Mouse (Mus musculus) 3134 (cell line): ENCODE measurements around the gene Ino80d.

ENCODE experiments used
- DNase-seq: peaks from one replicate; pipeline ENCODE4 v3.0.0-alpha.2; 2011; ENCODE audit warnings: low spot score; ENCODE audit not compliant: insufficient read length; ENCODE audit errors: extremely low read depth

Ino80d gene

GRCm38 (mm10) chr1:63107614-63108327, 6.7 kb downstream of the Ino80d start:
- no peak for DNase-seq

GRCm38 (mm10) chr1:63102758-63103451, 11.6 kb downstream of the Ino80d start:
- no peak for DNase-seq

- no peak for DNase-seq
Measured at GRCm38 (mm10) chr1:63100196-63100595, 14.3 kb downstream of the Ino80d start.

GRCm38 (mm10) chr1:63098831-63099230, 15.6 kb downstream of the Ino80d start:
- no peak for DNase-seq

GRCm38 (mm10) chr1:63096071-63096470, 18.4 kb downstream of the Ino80d start:
- DNase-seq = no peak

- no peak for DNase-seq
Measured at GRCm38 (mm10) chr1:63089795-63090194, 24.7 kb downstream of the Ino80d start.

GRCm38 (mm10) chr1:63088614-63089013, 25.9 kb downstream of the Ino80d start:
- no peak for DNase-seq

- DNase-seq = no peak
Measured at GRCm38 (mm10) chr1:63080277-63080676, 34.2 kb downstream of the Ino80d start.

- no peak for DNase-seq
Measured at GRCm38 (mm10) chr1:63076383-63076782, 38.1 kb downstream of the Ino80d start.

GRCm38 (mm10) chr1:63071379-63071778, 43.1 kb downstream of the Ino80d start:
- DNase-seq = no peak

GRCm38 (mm10) chr1:63058361-63058760, 56.1 kb downstream of the Ino80d start:
- no peak for DNase-seq

- no peak for DNase-seq
Measured at GRCm38 (mm10) chr1:63057849-63058248, 56.6 kb downstream of the Ino80d start.

- DNase-seq = no peak
Measured at GRCm38 (mm10) chr1:63057318-63057717, 57.1 kb downstream of the Ino80d start.

GRCm38 (mm10) chr1:63055386-63055785, 59.1 kb downstream of the Ino80d start:
- DNase-seq = no peak

GRCm38 (mm10) chr1:63050866-63051265, 63.6 kb downstream of the Ino80d start:
- no peak for DNase-seq

GRCm38 (mm10) chr1:63049977-63050376, 64.5 kb downstream of the Ino80d start:
- DNase-seq = no peak

GRCm38 (mm10) chr1:63047983-63048382, 66.5 kb downstream of the Ino80d start:
- no peak for DNase-seq

- no peak for DNase-seq
Measured at GRCm38 (mm10) chr1:63032929-63033328, 81.5 kb downstream of the Ino80d start.

- DNase-seq = no peak
Measured at GRCm38 (mm10) chr1:63019916-63020315, 94.6 kb downstream of the Ino80d start.

GRCm38 (mm10) chr1:63005013-63005646, 109.3 kb downstream of the Ino80d start:
- no peak for DNase-seq

GRCm38 (mm10) chr1:63001874-63002273, 112.6 kb downstream of the Ino80d start:
- no peak for DNase-seq

- DNase-seq = no peak
Measured at GRCm38 (mm10) chr1:62993348-62993747, 121.1 kb downstream of the Ino80d start.
